In genomic region chr1:164896211-164897145, GRCm38 (mm10) we compare ENCODE assay signal across 9 mouse cellular contexts. TPM values are rescaled to one million over a fixed set of nuclear protein-coding genes. Genes with fewer than 3 reads are reported as not detected.
DNase-seq lines count a peak whose midpoint lies in the region; ATAC-seq and TF ChIP-seq lines count a peak whose summit lies in the region.
"Had no signal": no experiment of that assay in that cellular context is flagged by ENCODE, and none has a peak within 500 bp of the region (broad histone marks: within the 10 kb centered on the region; RNA-seq: fewer than 3 reads in every experiment).

No protein-coding gene starts in this region.

- H3K9ac ChIP-seq in limb, embryonic 13.5 days = no peak overlapping the region
- H3K9ac ChIP-seq in hindbrain, postnatal 0 days (replicated peaks; ENCODE audit: low read length) = no peak overlapping the region

- H3K4me1 ChIP-seq in limb, embryonic 13.5 days = peaks cover 12% of the 10 kb centered on the region
- no peaks in the 10 kb centered on the region; the same call in 1 of the 2 replicates for H3K4me1 ChIP-seq in limb, embryonic 10.5 days
- H3K4me1 ChIP-seq in hindbrain, postnatal 0 days (ENCODE audit: insufficient read depth, low read length) = peaks cover 4% of the 10 kb centered on the region; the same call in 1 of the 2 replicates

- no peak overlapping the region for H3K4me3 ChIP-seq in limb, embryonic 13.5 days
- H3K4me3 ChIP-seq in limb, embryonic 10.5 days = no peak overlapping the region
- H3K4me3 ChIP-seq in hindbrain, postnatal 0 days (ENCODE audit: low read length) = no peak overlapping the region
- H3K4me3 ChIP-seq in left cerebral cortex, adult 2 months = no peak overlapping the region

- TF ChIP-seq CTCF in hindbrain, postnatal 0 days (IDR thresholded peaks at IDR 0.05; ENCODE audit: low read depth) = no peak
- no peak for TF ChIP-seq CTCF in left cerebral cortex, adult 2 months (IDR thresholded peaks at IDR 0.05)

- H3K4me2 ChIP-seq in limb, embryonic 13.5 days (replicated peaks) = no peak overlapping the region
- H3K4me2 ChIP-seq in hindbrain, postnatal 0 days (ENCODE audit: low read depth, low read length) = no peak overlapping the region

- no peak for DNase-seq in limb, embryonic 10.5 days (ENCODE audit: low spot score)
- DNase-seq in gastrocnemius, postnatal 10 days = peak; percentile 21
- peak; percentile 36 for DNase-seq in hindbrain, postnatal 0 days (ENCODE audit: low spot score)
- peak; percentile 30 for DNase-seq in mesoderm, embryonic 11.5 days (ENCODE audit: low read depth, low spot score)
- no peak for DNase-seq in layer of hippocampus, adult 18-20 months (ENCODE audit: low spot score in 2 of 2)
- DNase-seq in left cerebral cortex, adult 2 months (ENCODE audit: extremely low spot score in 1 of 2, low spot score in 2 of 2) = no peak
- no peak for DNase-seq in spleen, postnatal 14 days (ENCODE audit: low spot score in 2 of 2)

- no peaks in the 10 kb centered on the region for H3K9me3 ChIP-seq in limb, embryonic 13.5 days
- no peaks in the 10 kb centered on the region for H3K9me3 ChIP-seq in limb, embryonic 10.5 days (replicated peaks)
- H3K9me3 ChIP-seq in hindbrain, postnatal 0 days (ENCODE audit: low read length) = no peaks in the 10 kb centered on the region

- 58% methylated on average over 16 of the region's 16 CpGs for WGBS in limb, embryonic 13.5 days
- WGBS in limb, embryonic 10.5 days = 57% methylated on average over 16 of the region's 16 CpGs
- WGBS in hindbrain, postnatal 0 days = 50% methylated on average over 16 of the region's 16 CpGs

- intact Hi-C loops in left cerebral cortex, adult 2 months (cut with DNase I) = loop anchor here (5.0 to 10.0 kb wide), 6 partner anchors 109 to 312 kb away; no protein-coding TSS in a partner anchor

- peak; percentile 48; the same call in 1 of the 2 replicates for ATAC-seq in limb, embryonic 13.5 days (ENCODE audit: low FRiP score, low read depth)
- no peak for ATAC-seq in hindbrain, postnatal 0 days

- peaks cover 5% of the 10 kb centered on the region; the same call in 1 of the 2 replicates for H3K27me3 ChIP-seq in limb, embryonic 13.5 days
- H3K27me3 ChIP-seq in limb, embryonic 10.5 days (ENCODE audit: low read depth, poor library complexity, severe bottlenecking) = peaks cover 14% of the 10 kb centered on the region; the same call in 1 of the 2 replicates
- H3K27me3 ChIP-seq in hindbrain, postnatal 0 days (ENCODE audit: insufficient read depth, low read length) = no peaks in the 10 kb centered on the region

- H3K27ac ChIP-seq in limb, embryonic 13.5 days = no peak overlapping the region
- no peak overlapping the region for H3K27ac ChIP-seq in limb, embryonic 10.5 days
- no peak overlapping the region for H3K27ac ChIP-seq in hindbrain, postnatal 0 days
- H3K27ac ChIP-seq in left cerebral cortex, adult 2 months = no peak overlapping the region

- no peaks in the 10 kb centered on the region for H3K36me3 ChIP-seq in limb, embryonic 13.5 days
- no peaks in the 10 kb centered on the region for H3K36me3 ChIP-seq in limb, embryonic 10.5 days
- no peaks in the 10 kb centered on the region for H3K36me3 ChIP-seq in hindbrain, postnatal 0 days (ENCODE audit: insufficient read depth, low read length)
- H3K36me3 ChIP-seq: G1E had no signal

RNA-seq across cellular contexts. Expression of gene Xcl1, which starts 38.8 kb away (rescaled TPM):
- polyA plus RNA-seq in limb, embryonic 13.5 days (2015; fragmentation: Nextera tagmentation; extraction: Ambion mirVana) = not detected in 2 replicates
- polyA plus RNA-seq in limb, embryonic 10.5 days (2016; fragmentation: Nextera tagmentation; extraction: Ambion mirVana) = not detected in 2 replicates
- total RNA-seq in gastrocnemius, postnatal 10 days (2021) = not detected
- not detected in 2 replicates for total RNA-seq in hindbrain, postnatal 0 days (2014; rRNA removed)
- not detected in 2 replicates for polyA plus RNA-seq in hindbrain, postnatal 0 days (2015; fragmentation: Nextera tagmentation; extraction: Ambion mirVana)
- not detected for total RNA-seq in layer of hippocampus, adult 18-20 months (2021)
- not detected for total RNA-seq in left cerebral cortex, adult 2 months (2021)
- total RNA-seq: G1E had no signal
- polyA plus RNA-seq: G1E had no signal

Comparison
In these comparisons a context has a peak if more than half of its experiments do, and no peak if none do; other contexts are left out.
1. DNase-seq: peak in gastrocnemius, postnatal 10 days (single experiment), hindbrain, postnatal 0 days (single experiment) and mesoderm, embryonic 11.5 days (single experiment); none in limb, embryonic 10.5 days (single experiment), layer of hippocampus, adult 18-20 months (0 of 2), left cerebral cortex, adult 2 months (0 of 2) and spleen, postnatal 14 days (0 of 2).